14 mouse cellular contexts compared by ENCODE assay signal in genomic region chr17:51462137-51462880, GRCm38 (mm10).
DNase-seq lines count a peak whose midpoint lies in the region; ATAC-seq and TF ChIP-seq lines count a peak whose summit lies in the region.
"Had no signal": no experiment of that assay in that cellular context is flagged by ENCODE, and none has a peak within 500 bp of the region (broad histone marks: within the 10 kb centered on the region; RNA-seq: fewer than 3 reads in every experiment).

No protein-coding gene starts in this region.

- H3K27ac ChIP-seq in kidney, postnatal 0 days: no peak overlapping the region
- no peak overlapping the region for H3K27ac ChIP-seq in kidney, embryonic 16.5 days (ENCODE audit: low read length)
- H3K27ac ChIP-seq in forebrain, embryonic 14.5 days (ENCODE audit: low read depth, low read length): no peak overlapping the region
- no peak overlapping the region for H3K27ac ChIP-seq in midbrain, embryonic 10.5 days (replicated peaks)
- H3K27ac ChIP-seq: limb, embryonic 15.5 days had no signal

- no peaks in the 10 kb centered on the region for H3K27me3 ChIP-seq in kidney, postnatal 0 days (ENCODE audit: insufficient read depth, low read length)
- H3K27me3 ChIP-seq in kidney, embryonic 16.5 days (ENCODE audit: insufficient read depth, low read length): no peaks in the 10 kb centered on the region; the same call in 1 of the 2 replicates
- no peaks in the 10 kb centered on the region for H3K27me3 ChIP-seq in forebrain, embryonic 14.5 days (replicated peaks; ENCODE audit: control insufficient read depth, insufficient read depth, low read length)
- no peaks in the 10 kb centered on the region for H3K27me3 ChIP-seq in midbrain, embryonic 10.5 days (ENCODE audit: low read depth, poor library complexity, severe bottlenecking)
- H3K27me3 ChIP-seq: limb, embryonic 15.5 days had no signal

- no peaks in the 10 kb centered on the region for H3K4me1 ChIP-seq in kidney, postnatal 0 days (replicated peaks; ENCODE audit: insufficient read depth, low read length)
- no peaks in the 10 kb centered on the region for H3K4me1 ChIP-seq in kidney, embryonic 16.5 days (ENCODE audit: insufficient read depth, low read length)
- 0 out of 2 replicates have a peak, but pooled peaks cover 6% of the 10 kb centered on the region for H3K4me1 ChIP-seq in forebrain, embryonic 14.5 days (ENCODE audit: control insufficient read depth, insufficient read depth, low read length)
- peaks cover 17% of the 10 kb centered on the region for H3K4me1 ChIP-seq in midbrain, embryonic 10.5 days
- H3K4me1 ChIP-seq: limb, embryonic 15.5 days had no signal

- H3K9ac ChIP-seq in kidney, postnatal 0 days (ENCODE audit: low read depth, low read length): no peak overlapping the region
- H3K9ac ChIP-seq in kidney, embryonic 16.5 days (replicated peaks; ENCODE audit: low read length): no peak overlapping the region
- H3K9ac ChIP-seq in forebrain, embryonic 14.5 days (ENCODE audit: low read length): no peak overlapping the region
- H3K9ac ChIP-seq: limb, embryonic 15.5 days had no signal

- 68% methylated on average over 5 of the region's 5 CpGs for WGBS in kidney, postnatal 0 days
- WGBS in kidney, embryonic 16.5 days: 67% methylated on average over 5 of the region's 5 CpGs
- 26% methylated on average over 5 of the region's 5 CpGs for WGBS in forebrain, embryonic 14.5 days
- WGBS in midbrain, embryonic 10.5 days: 29% methylated on average over 5 of the region's 5 CpGs

- no peak overlapping the region for H3K4me3 ChIP-seq in kidney, postnatal 0 days (replicated peaks; ENCODE audit: low read depth, low read length)
- no peak overlapping the region for H3K4me3 ChIP-seq in kidney, embryonic 16.5 days (ENCODE audit: low read length)
- no peak overlapping the region for H3K4me3 ChIP-seq in forebrain, embryonic 14.5 days (ENCODE audit: low read depth, low read length)
- peak overlapping the region; percentile 37 for H3K4me3 ChIP-seq in midbrain, embryonic 10.5 days
- H3K4me3 ChIP-seq: limb, embryonic 15.5 days had no signal

- no peaks in the 10 kb centered on the region for H3K36me3 ChIP-seq in kidney, postnatal 0 days (ENCODE audit: insufficient read depth, low read length)
- no peaks in the 10 kb centered on the region for H3K36me3 ChIP-seq in kidney, embryonic 16.5 days (ENCODE audit: insufficient read depth, low read length)
- no peaks in the 10 kb centered on the region for H3K36me3 ChIP-seq in forebrain, embryonic 14.5 days (ENCODE audit: control insufficient read depth, insufficient read depth, low read length)
- no peaks in the 10 kb centered on the region for H3K36me3 ChIP-seq in midbrain, embryonic 10.5 days
- H3K36me3 ChIP-seq: limb, embryonic 15.5 days had no signal

- no peak for TF ChIP-seq CTCF in kidney, postnatal 0 days (IDR thresholded peaks at IDR 0.05; ENCODE audit: low read depth)

- no peaks in the 10 kb centered on the region for H3K9me3 ChIP-seq in kidney, postnatal 0 days (replicated peaks; ENCODE audit: low read length)
- 0 out of 2 replicates have a peak, but pooled peaks cover 3% of the 10 kb centered on the region for H3K9me3 ChIP-seq in kidney, embryonic 16.5 days (ENCODE audit: low read length)
- H3K9me3 ChIP-seq in forebrain, embryonic 14.5 days (replicated peaks; ENCODE audit: control insufficient read depth, low read length): no peaks in the 10 kb centered on the region
- peaks cover 4% of the 10 kb centered on the region; the same call in 1 of the 2 replicates for H3K9me3 ChIP-seq in midbrain, embryonic 10.5 days (replicated peaks)
- H3K9me3 ChIP-seq: limb, embryonic 15.5 days had no signal

- ATAC-seq in kidney, postnatal 0 days (replicated peaks; ENCODE audit: low FRiP score, low read depth): no peak
- ATAC-seq in kidney, embryonic 16.5 days (ENCODE audit: low FRiP score, low TSS enrichment): no peak
- ATAC-seq in forebrain, embryonic 14.5 days: peak; percentile 11; the same call in 1 of the 2 replicates

- peak overlapping the region; percentile 18; the same call in 1 of the 2 replicates for H3K4me2 ChIP-seq in kidney, postnatal 0 days (ENCODE audit: low read length)
- no peak overlapping the region; the same call in 1 of the 2 replicates for H3K4me2 ChIP-seq in kidney, embryonic 16.5 days (replicated peaks; ENCODE audit: low read depth, low read length)
- peak overlapping the region; percentile 56 for H3K4me2 ChIP-seq in forebrain, embryonic 14.5 days (ENCODE audit: low read length)

- DNase-seq in kidney, postnatal 0 days (ENCODE audit: low spot score): no peak
- DNase-seq in forebrain, embryonic 14.5 days (ENCODE audit: low spot score): no peak
- peak; percentile 13 for DNase-seq in midbrain, embryonic 10.5 days (ENCODE audit: low spot score)
- DNase-seq in natural killer cell, adult 2 months (ENCODE audit: low spot score in 2 of 2): no peak
- DNase-seq in kidney, postnatal 14 days: no peak
- DNase-seq in retina, postnatal 1 day: no peak
- no peak for DNase-seq in thymus, postnatal 4 days
- DNase-seq: adrenal gland, postnatal 10 days; gastrocnemius, postnatal 36 days; heart, postnatal 36 days; kidney, postnatal 25 days; lung, postnatal 10 days had no signal
